Mouse (Mus musculus) small intestine, adult 2 months (tissue): ENCODE results near the gene Mapk6.

Experiments
- CTCF ChIP-seq: fragments of 200-500 bp; IDR thresholded peaks from 2 replicates; pipeline ENCODE4 v1.5.1; 2012; ENCODE audit warnings: low read depth, mild to moderate bottlenecking, control low read depth, inconsistent platforms, low read length, moderate library complexity, mixed read lengths; ENCODE audit not compliant: insufficient replicate concordance, insufficient read length; ENCODE audit errors: extremely low read depth
- POLR2A ChIP-seq: fragments of 200-500 bp; IDR thresholded peaks from 2 replicates; pipeline ENCODE4 v1.6.1; 2012; ENCODE audit warnings: low read depth, mild to moderate bottlenecking, control low read depth, inconsistent platforms, low read length, moderate library complexity

DNA sequence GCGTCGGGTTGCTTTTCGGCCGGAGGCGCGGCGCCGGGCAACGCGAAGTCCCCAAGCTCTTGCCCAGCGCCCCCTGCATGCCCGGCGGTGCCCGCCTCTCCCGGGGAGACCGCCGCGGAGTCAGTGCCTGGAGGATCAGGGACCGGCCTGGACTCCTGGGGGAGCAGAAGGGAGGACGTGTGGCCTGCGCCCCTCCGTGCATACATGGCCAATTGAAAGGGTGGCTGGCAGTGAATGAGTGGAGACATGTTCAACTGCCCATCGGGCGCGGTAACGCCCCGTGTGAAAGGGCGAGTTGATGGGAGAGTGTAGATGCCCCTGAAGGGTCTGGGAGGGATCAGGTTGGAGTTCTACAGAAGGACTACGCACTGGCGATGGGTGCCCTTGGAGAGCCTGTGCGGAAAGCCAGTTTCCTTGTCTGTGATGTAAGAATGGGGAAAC, 31.9 kb upstream of the Mapk6 start:
- no peak for TF ChIP-seq CTCF
- no peak for TF ChIP-seq POLR2A
